Mouse (Mus musculus) spleen, postnatal 0 days (tissue): ENCODE results near the gene Vps50. TPM values are rescaled to one million over a fixed set of nuclear protein-coding genes. Genes with fewer than 3 reads are reported as not detected.

ENCODE experiments used
- polyA plus RNA-seq: library from polyadenylated mRNA; unstranded; fragments of >200 nt; fragmentation: Nextera tagmentation; extraction: Ambion mirVana; gene quantifications from 2 replicates; pipeline ENCODE4 v1.2.1, GENCODE M21; 2015

Gene Vps50
- 11.9 and 13.1 TPM in 2 replicates for polyA plus RNA-seq

GRCm38 (mm10) chr6:3498162-3498848 lies at the start of gene Vps50, which contains the start of gene Hepacam2:
Vps50 (plus strand) TSS chr6:3498382.
Hepacam2 (minus strand) TSS chr6:3498298.

Other genes starting within 250 kb of the Vps50 start
- 6.3 and 7.5 TPM in 2 replicates for gene Samd9l, start 98.8 kb upstream of the Vps50 start, polyA plus RNA-seq
- 0.17 and 0.36 TPM in 2 replicates for gene Hepacam2, start 84 bp upstream of the Vps50 start, polyA plus RNA-seq